Mouse (Mus musculus) heart, postnatal 0 days (tissue): ENCODE measurements around the gene Slc22a15. TPM values are rescaled to one million over a fixed set of nuclear protein-coding genes. Genes with fewer than 3 reads are reported as not detected.
A peak's percentile ranks its signal among the peaks of the same experiment; 100 is the strongest.

Source experiments
- ATAC-seq: fragments of 200-750 bp; cut with Nextera tagmentation; 2 replicates; pipeline ENCODE4 v1.8.0; 2017; ENCODE audit warnings: low read depth, moderate number of reproducible peaks, moderate library complexity; ENCODE audit not compliant: insufficient read depth
- DNase-seq: peaks from one replicate; pipeline ENCODE4 v3.0.0-alpha.2; 2016; ENCODE audit warnings: low spot score
- H3K27ac ChIP-seq: fragments of 300-500 bp; sonication (generic); 2 replicates; pipeline ENCODE4 v1.5.1; 2014; ENCODE audit warnings: low read depth, mild to moderate bottlenecking
- H3K27me3 ChIP-seq: fragments of 300-500 bp; sonication (generic); 2 replicates; pipeline ENCODE4 v1.6.1; 2014; ENCODE audit warnings: low read length, mixed read lengths; ENCODE audit not compliant: control insufficient read depth, insufficient read depth
- H3K36me3 ChIP-seq: fragments of 300-500 bp; sonication (generic); replicated peaks from 2 replicates; pipeline ENCODE4 v1.6.1; 2014; ENCODE audit warnings: low read length, mixed read lengths; ENCODE audit not compliant: control insufficient read depth, insufficient read depth
- H3K4me1 ChIP-seq: fragments of 300-500 bp; sonication (generic); 2 replicates; pipeline ENCODE4 v1.6.1; 2014; ENCODE audit warnings: antibody characterized with exemption; ENCODE audit not compliant: control insufficient read depth, insufficient read depth
- H3K4me2 ChIP-seq: fragments of 300-500 bp; sonication (generic); 2 replicates; pipeline ENCODE4 v1.6.1; 2014; ENCODE audit warnings: low read depth, mild to moderate bottlenecking, low read length, moderate library complexity
- H3K4me3 ChIP-seq: fragments of 300-500 bp; sonication (generic); 2 replicates; pipeline ENCODE4 v1.5.1; 2014; ENCODE audit warnings: low read depth, low read length
- H3K9ac ChIP-seq: fragments of 300-500 bp; sonication (generic); replicated peaks from 2 replicates; pipeline ENCODE4 v1.6.1; 2014; ENCODE audit warnings: low read depth, low read length, mixed read lengths
- H3K9me3 ChIP-seq: fragments of 300-500 bp; sonication (generic); replicated peaks from 2 replicates; pipeline ENCODE4 v1.6.1; 2016; ENCODE audit warnings: low read length; ENCODE audit not compliant: control insufficient read depth
- CTCF ChIP-seq: IDR thresholded peaks from 2 replicates; pipeline ENCODE4 v1.5.1; 2016; ENCODE audit warnings: antibody characterized with exemption, control low read depth, low read depth
- EP300 ChIP-seq: IDR thresholded peaks from 2 replicates; pipeline ENCODE4 v1.6.1; 2016; ENCODE audit warnings: antibody characterized with exemption, low read depth
- WGBS: fragments of 180-500 bp; shearing (Covaris S2); extraction: QIAGEN DNeasy Blood & Tissue Kit; methylation state at CpG from one replicate; pipeline ENCODE4 v1.1.7; 2014; 5-methylcytosine and 5-hydroxymethylcytosine counted together
- polyA plus RNA-seq: library from polyadenylated mRNA; unstranded; fragments of >200 nt; fragmentation: Nextera tagmentation; extraction: Ambion mirVana; gene quantifications from 2 replicates; pipeline ENCODE4 v1.2.1, GENCODE M21; 2015
- total RNA-seq: library from RNA; depleted of rRNA; stranded (reverse); fragments of >200 nt; gene quantifications from 2 replicates; pipeline ENCODE4 v1.2.3, GENCODE M21; 2014; ENCODE audit warnings: low replicate concordance

Slc22a15 gene
- total and polyA plus RNA-seq, 2 experiments from 2014 or later: 3.2 to 11.0 TPM

GRCm38 (mm10) chr3:101929105-101929876, 5.0 kb upstream of the Slc22a15 start:
- TF ChIP-seq CTCF: no peak
- TF ChIP-seq EP300: no peak
- Histone ChIP-seq H3K4me1 (peaks cover 18% of the 10 kb centered on the region), H3K9ac (no peak overlapping the region), H3K4me3 (no peak overlapping the region), H3K27me3 (no peaks in the 10 kb centered on the region), H3K9me3 (no peaks in the 10 kb centered on the region), H3K36me3 (no peaks in the 10 kb centered on the region), H3K4me2 (no peak overlapping the region), H3K27ac (no peak overlapping the region)
- DNase-seq: peak; percentile 43
- 37% methylated on average over 4 of the region's 4 CpGs for whole genome bisulfite sequencing
- ATAC-seq: peak; percentile 73

- Histone ChIP-seq H3K4me2 (no peak overlapping the region), H3K27me3 (no peaks in the 10 kb centered on the region), H3K9me3 (no peaks in the 10 kb centered on the region), H3K27ac (no peak overlapping the region), H3K9ac (no peak overlapping the region), H3K4me1 (peaks cover 24% of the 10 kb centered on the region), H3K4me3 (no peak overlapping the region), H3K36me3 (no peaks in the 10 kb centered on the region)
- TF ChIP-seq CTCF: no peak
- TF ChIP-seq EP300: no peak
- DNase-seq (no peak), ATAC-seq (no peak)
These were observed 2.4 kb upstream of the Slc22a15 start for GRCm38 (mm10) chr3:101926636-101927035.

GRCm38 (mm10) chr3:101925663-101926062, 1.4 kb upstream of the Slc22a15 start:
- 46% methylated on average over 1 of the region's 1 CpGs for WGBS
- Histone ChIP-seq H3K4me1 (peaks cover 24% of the 10 kb centered on the region), H3K4me2 (no peak overlapping the region), H3K4me3 (no peak overlapping the region), H3K36me3 (no peaks in the 10 kb centered on the region), H3K9me3 (no peaks in the 10 kb centered on the region), H3K27ac (peak overlapping the region; percentile 67), H3K9ac (no peak overlapping the region), H3K27me3 (no peaks in the 10 kb centered on the region)
- DNase-seq (peak; percentile 81), ATAC-seq (peak; percentile 54)
- TF ChIP-seq CTCF (no peak), EP300 (no peak)

- Histone ChIP-seq H3K9me3 (no peaks in the 10 kb centered on the region), H3K9ac (no peak overlapping the region), H3K4me2 (no peak overlapping the region), H3K36me3 (no peaks in the 10 kb centered on the region), H3K27me3 (no peaks in the 10 kb centered on the region), H3K4me3 (no peak overlapping the region), H3K4me1 (peaks cover 18% of the 10 kb centered on the region), H3K27ac (no peak overlapping the region)
- DNase-seq (no peak), ATAC-seq (no peak)
- 78% methylated on average over 7 of the region's 7 CpGs for WGBS
- no peak for TF ChIP-seq CTCF
- no peak for TF ChIP-seq EP300
These were observed 1.9 kb downstream of the Slc22a15 start for GRCm38 (mm10) chr3:101922366-101922765.

GRCm38 (mm10) chr3:101918526-101918925, 5.7 kb downstream of the Slc22a15 start:
- Histone ChIP-seq H3K4me3 (no peak overlapping the region), H3K4me1 (peaks cover 5% of the 10 kb centered on the region; the same call in 1 of the 2 replicates), H3K9ac (no peak overlapping the region), H3K4me2 (no peak overlapping the region), H3K36me3 (peaks cover 17% of the 10 kb centered on the region), H3K27me3 (no peaks in the 10 kb centered on the region), H3K9me3 (no peaks in the 10 kb centered on the region), H3K27ac (no peak overlapping the region)
- ATAC-seq (no peak), DNase-seq (no peak)
- WGBS: 95% methylated on average over 3 of the region's 3 CpGs
- TF ChIP-seq CTCF: no peak
- TF ChIP-seq EP300: no peak

- H3K9ac ChIP-seq: no peak overlapping the region
- 28% methylated on average over 3 of the region's 3 CpGs for WGBS
These were observed 6.6 kb downstream of the Slc22a15 start for GRCm38 (mm10) chr3:101917665-101918064.

More at GRCm38 (mm10) chr3:101917665-101918064, 6.6 kb downstream of the Slc22a15 start:
- ATAC-seq (no peak), DNase-seq (no peak)
- H3K4me2 ChIP-seq: no peak overlapping the region
- no peaks in the 10 kb centered on the region for H3K4me1 ChIP-seq
- H3K27me3 ChIP-seq: no peaks in the 10 kb centered on the region
- H3K36me3 ChIP-seq: peaks cover 17% of the 10 kb centered on the region
- no peaks in the 10 kb centered on the region for H3K9me3 ChIP-seq
- no peak overlapping the region for H3K27ac ChIP-seq
- no peak for TF ChIP-seq CTCF
- no peak overlapping the region for H3K4me3 ChIP-seq
